Mouse (Mus musculus): ENCODE data around the gene Rpp14. TPM values are rescaled to one million over a fixed set of nuclear protein-coding genes. Genes with fewer than 3 reads are reported as not detected.

The Rpp14 gene
- polyA plus RNA-seq, 1 experiment: 24.1 TPM

GRCm38 (mm10) chr14:8040911-8041678 lies 39.1 kb upstream of the Rpp14 start:
- TF ChIP-seq CTCF (IDR thresholded peaks at IDR 0.05; ENCODE audit: borderline replicate concordance, insufficient read depth, low read length) (no peak), POLR2A (IDR thresholded peaks at IDR 0.05; ENCODE audit: low read depth, low read length) (no peak)
- Histone ChIP-seq H3K4me1 (ENCODE audit: control insufficient read depth, insufficient read depth, low read length) (no peaks in the 10 kb centered on the region), H3K27ac (ENCODE audit: insufficient read depth, low read length) (no peak overlapping the region), H3K4me3 (ENCODE audit: insufficient read depth, low read length) (no peak overlapping the region)

- no peak overlapping the region for H3K27ac ChIP-seq (ENCODE audit: insufficient read depth, low read length)
- H3K4me3 ChIP-seq (ENCODE audit: insufficient read depth, low read length): no peak overlapping the region
- no peaks in the 10 kb centered on the region for H3K4me1 ChIP-seq (ENCODE audit: control insufficient read depth, insufficient read depth, low read length)
- TF ChIP-seq CTCF (IDR thresholded peaks at IDR 0.05; ENCODE audit: borderline replicate concordance, insufficient read depth, low read length) (no peak), POLR2A (IDR thresholded peaks at IDR 0.05; ENCODE audit: low read depth, low read length) (no peak)
Measured at GRCm38 (mm10) chr14:8042120-8042519, 38.0 kb upstream of the Rpp14 start.

GRCm38 (mm10) chr14:8042577-8042976 lies 37.6 kb upstream of the Rpp14 start:
- TF ChIP-seq POLR2A (IDR thresholded peaks at IDR 0.05; ENCODE audit: low read depth, low read length): no peak
- no peak for TF ChIP-seq CTCF (IDR thresholded peaks at IDR 0.05; ENCODE audit: borderline replicate concordance, insufficient read depth, low read length)
- H3K4me1 ChIP-seq (ENCODE audit: control insufficient read depth, insufficient read depth, low read length): no peaks in the 10 kb centered on the region
- H3K4me3 ChIP-seq (ENCODE audit: insufficient read depth, low read length): no peak overlapping the region

GRCm38 (mm10) chr14:8044330-8044729 lies 35.8 kb upstream of the Rpp14 start:
- Histone ChIP-seq H3K27ac (ENCODE audit: insufficient read depth, low read length) (no peak overlapping the region), H3K4me1 (ENCODE audit: control insufficient read depth, insufficient read depth, low read length) (no peaks in the 10 kb centered on the region), H3K4me3 (ENCODE audit: insufficient read depth, low read length) (no peak overlapping the region)
- TF ChIP-seq POLR2A (IDR thresholded peaks at IDR 0.05; ENCODE audit: low read depth, low read length): no peak
- TF ChIP-seq CTCF (IDR thresholded peaks at IDR 0.05; ENCODE audit: borderline replicate concordance, insufficient read depth, low read length): no peak

More at GRCm38 (mm10) chr14:8042577-8042976, 37.6 kb upstream of the Rpp14 start:
- H3K27ac ChIP-seq (ENCODE audit: insufficient read depth, low read length): no peak overlapping the region

- no peak overlapping the region for H3K4me3 ChIP-seq (ENCODE audit: insufficient read depth, low read length)
- no peaks in the 10 kb centered on the region for H3K4me1 ChIP-seq (ENCODE audit: control insufficient read depth, insufficient read depth, low read length)
- TF ChIP-seq CTCF (IDR thresholded peaks at IDR 0.05; ENCODE audit: borderline replicate concordance, insufficient read depth, low read length) (no peak), POLR2A (IDR thresholded peaks at IDR 0.05; ENCODE audit: low read depth, low read length) (no peak)
- H3K27ac ChIP-seq (ENCODE audit: insufficient read depth, low read length): no peak overlapping the region
Measured at GRCm38 (mm10) chr14:8044786-8045185, 35.4 kb upstream of the Rpp14 start.

- H3K27ac ChIP-seq (ENCODE audit: insufficient read depth, low read length): no peak overlapping the region
- H3K4me3 ChIP-seq (ENCODE audit: insufficient read depth, low read length): no peak overlapping the region
- no peaks in the 10 kb centered on the region for H3K4me1 ChIP-seq (ENCODE audit: control insufficient read depth, insufficient read depth, low read length)
- no peak for TF ChIP-seq POLR2A (IDR thresholded peaks at IDR 0.05; ENCODE audit: low read depth, low read length)
- no peak for TF ChIP-seq CTCF (IDR thresholded peaks at IDR 0.05; ENCODE audit: borderline replicate concordance, insufficient read depth, low read length)
Measured at GRCm38 (mm10) chr14:8045187-8045846, 34.9 kb upstream of the Rpp14 start.

GRCm38 (mm10) chr14:8046839-8047238 lies 33.3 kb upstream of the Rpp14 start:
- no peaks in the 10 kb centered on the region for H3K4me1 ChIP-seq (ENCODE audit: control insufficient read depth, insufficient read depth, low read length)
- H3K27ac ChIP-seq (ENCODE audit: insufficient read depth, low read length): no peak overlapping the region
- TF ChIP-seq POLR2A (IDR thresholded peaks at IDR 0.05; ENCODE audit: low read depth, low read length): no peak
- no peak overlapping the region for H3K4me3 ChIP-seq (ENCODE audit: insufficient read depth, low read length)

GRCm38 (mm10) chr14:8049334-8049733 lies 30.8 kb upstream of the Rpp14 start:
- Histone ChIP-seq H3K27ac (ENCODE audit: insufficient read depth, low read length) (no peak overlapping the region), H3K4me3 (ENCODE audit: insufficient read depth, low read length) (no peak overlapping the region), H3K4me1 (ENCODE audit: control insufficient read depth, insufficient read depth, low read length) (no peaks in the 10 kb centered on the region)
- TF ChIP-seq CTCF (IDR thresholded peaks at IDR 0.05; ENCODE audit: borderline replicate concordance, insufficient read depth, low read length): no peak
- TF ChIP-seq POLR2A (IDR thresholded peaks at IDR 0.05; ENCODE audit: low read depth, low read length): no peak

- Histone ChIP-seq H3K4me3 (ENCODE audit: insufficient read depth, low read length) (no peak overlapping the region), H3K4me1 (ENCODE audit: control insufficient read depth, insufficient read depth, low read length) (no peaks in the 10 kb centered on the region), H3K27ac (ENCODE audit: insufficient read depth, low read length) (no peak overlapping the region)
- TF ChIP-seq CTCF (IDR thresholded peaks at IDR 0.05; ENCODE audit: borderline replicate concordance, insufficient read depth, low read length) (no peak), POLR2A (IDR thresholded peaks at IDR 0.05; ENCODE audit: low read depth, low read length) (no peak)
Measured at GRCm38 (mm10) chr14:8051869-8052268, 28.3 kb upstream of the Rpp14 start.

- no peak overlapping the region for H3K27ac ChIP-seq (ENCODE audit: insufficient read depth, low read length)
- TF ChIP-seq CTCF (IDR thresholded peaks at IDR 0.05; ENCODE audit: borderline replicate concordance, insufficient read depth, low read length): no peak
- TF ChIP-seq POLR2A (IDR thresholded peaks at IDR 0.05; ENCODE audit: low read depth, low read length): no peak
- H3K4me1 ChIP-seq (ENCODE audit: control insufficient read depth, insufficient read depth, low read length): no peaks in the 10 kb centered on the region
- H3K4me3 ChIP-seq (ENCODE audit: insufficient read depth, low read length): no peak overlapping the region
Measured at GRCm38 (mm10) chr14:8052661-8053060, 27.5 kb upstream of the Rpp14 start.
